Mouse (Mus musculus): ENCODE data around the gene Ccl22. TPM values are rescaled to one million over a fixed set of nuclear protein-coding genes. Genes with fewer than 3 reads are reported as not detected.

Gene Ccl22
- polyA plus RNA-seq, 1 experiment from 2014 or later = not detected

DNA sequence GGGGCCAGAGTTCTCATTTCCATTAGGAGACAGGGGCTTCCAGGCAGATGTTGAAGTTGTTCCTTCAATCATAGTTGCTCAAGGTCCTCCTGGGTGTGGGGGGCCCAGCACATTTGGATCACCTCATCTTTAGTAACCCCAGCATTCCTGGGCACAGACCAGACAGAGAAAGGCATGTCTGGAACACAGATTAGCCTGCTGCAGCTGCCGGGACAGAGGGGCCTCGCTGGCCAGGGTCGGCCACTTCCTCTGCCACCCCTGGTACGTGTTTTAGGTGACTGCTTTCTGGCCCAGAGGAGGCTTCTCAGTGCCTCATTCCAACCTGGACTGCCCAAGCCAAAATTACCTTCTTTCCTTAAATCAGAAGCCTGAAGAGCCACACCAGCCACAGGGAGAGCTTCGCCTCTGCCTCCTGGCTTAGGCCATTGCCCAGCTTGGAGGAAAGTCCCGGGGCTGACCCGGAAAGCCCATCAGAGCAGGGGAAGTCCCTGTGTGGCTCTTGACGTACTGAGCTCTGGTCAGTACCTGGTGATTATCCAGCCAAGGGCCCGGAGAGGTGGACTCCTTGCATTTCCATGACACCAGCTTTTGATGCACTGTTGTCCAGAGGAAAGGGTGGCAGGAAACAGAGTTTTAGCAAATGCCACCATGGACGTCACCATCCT, 39.7 kb upstream of the Ccl22 start:
- Histone ChIP-seq H3K4me1 (0 out of 2 replicates have a peak, but pooled peaks cover 3% of the 10 kb centered on the region), H3K27ac (replicated peaks) (no peak overlapping the region), H3K4me3 (replicated peaks) (no peak overlapping the region), H3K4me2 (no peak overlapping the region), H3K9me3 (replicated peaks) (no peaks in the 10 kb centered on the region), H3K36me3 (no peaks in the 10 kb centered on the region), H3K9ac (replicated peaks) (no peak overlapping the region), H3K27me3 (replicated peaks) (no peaks in the 10 kb centered on the region)
- ATAC-seq (ENCODE audit: low FRiP score) = no peak
- WGBS = 88% methylated on average over 10 of the region's 10 CpGs

DNA sequence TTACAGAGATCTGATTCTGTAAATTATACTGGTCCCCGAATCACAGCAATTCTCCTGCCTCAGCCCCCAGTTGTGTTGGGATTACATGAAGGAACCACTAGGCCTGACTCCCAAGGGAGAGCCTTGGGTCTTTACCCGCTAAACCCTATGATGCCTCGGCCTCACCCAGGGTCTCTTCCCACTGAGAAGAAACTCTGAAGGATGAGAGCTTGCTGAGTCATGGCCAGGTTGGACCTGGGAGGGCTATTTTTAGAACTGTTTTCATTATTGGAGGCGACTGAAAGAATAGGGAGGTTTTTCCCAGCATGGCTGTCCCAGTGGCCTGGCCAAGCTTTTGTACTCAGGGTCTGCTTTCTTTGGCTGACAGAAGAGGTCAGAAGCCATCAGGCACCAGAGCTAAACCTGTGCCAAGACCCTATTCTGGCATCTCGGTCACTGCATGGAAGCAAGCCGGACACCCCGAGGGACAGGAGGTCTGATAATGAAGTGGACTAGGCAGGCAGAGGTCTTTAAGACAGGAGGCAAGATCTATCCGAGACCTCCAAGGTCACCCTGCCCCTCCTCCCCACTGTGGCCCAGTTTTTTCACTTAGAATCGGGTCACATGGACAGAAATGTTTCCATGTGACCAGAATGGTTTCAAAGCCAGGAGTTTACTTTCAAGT, 38.5 kb upstream of the Ccl22 start:
- H3K4me2 ChIP-seq = no peak overlapping the region
- no peaks in the 10 kb centered on the region for H3K9me3 ChIP-seq (replicated peaks)
- no peak overlapping the region for H3K9ac ChIP-seq (replicated peaks)
- no peak overlapping the region for H3K4me3 ChIP-seq (replicated peaks)
- no peaks in the 10 kb centered on the region for H3K36me3 ChIP-seq
- WGBS = 86% methylated on average over 9 of the region's 9 CpGs
- H3K4me1 ChIP-seq = 0 out of 2 replicates have a peak, but pooled peaks cover 6% of the 10 kb centered on the region
- H3K27me3 ChIP-seq (replicated peaks) = no peaks in the 10 kb centered on the region
- ATAC-seq (ENCODE audit: low FRiP score) = no peak
- H3K27ac ChIP-seq (replicated peaks) = no peak overlapping the region

DNA sequence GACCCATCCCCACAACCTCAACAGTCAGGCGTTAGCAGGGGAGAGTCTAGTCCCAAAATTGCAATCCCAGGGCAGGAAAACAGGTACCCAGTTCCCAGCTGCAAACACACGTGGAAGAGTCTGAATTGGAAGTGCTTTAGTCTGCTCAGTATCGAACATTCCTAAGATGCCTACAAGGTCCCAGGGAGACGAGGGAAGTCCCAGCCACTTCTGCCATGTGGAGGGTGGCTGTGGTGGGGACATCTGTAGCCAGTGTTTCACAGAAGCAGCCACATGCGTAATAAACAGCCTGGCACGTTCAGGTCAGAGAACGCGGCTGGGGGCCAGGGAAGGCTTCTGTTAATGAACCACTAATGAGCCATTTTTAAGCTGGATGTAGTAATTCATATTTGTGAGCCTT, 35.1 kb upstream of the Ccl22 start:
- H3K36me3 ChIP-seq = no peaks in the 10 kb centered on the region
- H3K4me1 ChIP-seq = 0 out of 2 replicates have a peak, but pooled peaks cover 6% of the 10 kb centered on the region
- no peak for ATAC-seq (ENCODE audit: low FRiP score)
- H3K9ac ChIP-seq (replicated peaks) = no peak overlapping the region
- no peaks in the 10 kb centered on the region for H3K9me3 ChIP-seq (replicated peaks)
- H3K4me2 ChIP-seq = no peak overlapping the region
- no peak overlapping the region for H3K4me3 ChIP-seq (replicated peaks)
- WGBS = 55% methylated on average over 8 of the region's 8 CpGs
- no peak overlapping the region for H3K27ac ChIP-seq (replicated peaks)
- H3K27me3 ChIP-seq (replicated peaks) = no peaks in the 10 kb centered on the region

DNA sequence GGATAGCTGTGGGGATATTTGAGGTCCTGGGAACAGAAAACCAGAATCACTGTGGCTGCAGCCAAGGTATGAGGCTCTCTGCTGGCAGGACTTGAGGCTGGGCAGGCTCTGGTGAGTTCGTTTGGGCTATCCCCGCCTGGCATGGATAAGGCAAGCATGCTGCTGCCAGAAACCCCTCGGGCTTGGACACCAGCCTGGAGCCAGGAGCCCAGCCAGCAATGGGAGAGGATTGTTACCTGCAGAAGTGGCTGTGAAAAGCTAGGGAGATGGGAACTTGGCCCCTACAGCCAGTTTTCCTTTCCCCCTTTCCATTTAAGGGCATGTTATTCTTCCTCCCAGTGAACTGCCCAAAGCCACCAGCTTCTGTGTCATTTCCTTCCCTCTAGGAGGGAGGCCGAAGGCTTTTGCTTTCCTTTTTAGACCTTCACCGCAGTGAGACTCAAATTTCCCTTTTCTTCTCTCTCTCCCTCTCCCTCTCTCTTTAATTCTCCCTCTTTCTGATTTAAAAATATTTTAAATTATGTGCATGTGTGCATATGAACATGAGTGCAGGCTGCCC, 34.2 kb upstream of the Ccl22 start:
- no peaks in the 10 kb centered on the region for H3K9me3 ChIP-seq (replicated peaks)
- 64% methylated on average over 5 of the region's 5 CpGs for WGBS
- 0 out of 2 replicates have a peak, but pooled peaks cover 5% of the 10 kb centered on the region for H3K4me1 ChIP-seq
- H3K9ac ChIP-seq (replicated peaks) = no peak overlapping the region
- H3K36me3 ChIP-seq = no peaks in the 10 kb centered on the region
- peak overlapping the region; percentile 28; the same call in 1 of the 2 replicates for H3K27ac ChIP-seq (replicated peaks)
- no peak overlapping the region for H3K4me3 ChIP-seq (replicated peaks)
- no peaks in the 10 kb centered on the region for H3K27me3 ChIP-seq (replicated peaks)
- ATAC-seq (ENCODE audit: low FRiP score) = no peak
- H3K4me2 ChIP-seq = no peak overlapping the region

DNA sequence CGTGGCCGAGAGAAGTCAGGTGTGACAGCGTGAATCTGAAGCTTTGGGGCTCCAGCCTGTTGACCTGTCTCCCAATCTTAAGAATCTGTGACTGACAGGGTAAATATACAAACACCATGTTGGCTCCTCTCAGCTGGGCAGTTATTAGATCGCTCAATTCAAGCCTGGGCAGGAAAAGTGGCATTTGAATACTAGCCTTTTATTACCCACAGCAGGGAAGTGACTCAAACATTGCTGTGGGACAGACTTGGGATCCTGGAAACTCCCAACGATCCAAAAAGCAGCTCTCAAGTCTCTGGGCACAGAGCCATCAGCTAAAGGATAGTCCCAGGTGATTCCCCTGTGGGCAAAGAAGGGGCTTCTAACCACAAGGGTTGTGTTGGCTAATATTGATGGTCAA, 30.8 kb upstream of the Ccl22 start:
- no peak overlapping the region for H3K27ac ChIP-seq (replicated peaks)
- WGBS = 49% methylated on average over 5 of the region's 5 CpGs
- 0 out of 2 replicates have a peak, but pooled peaks cover 3% of the 10 kb centered on the region for H3K4me1 ChIP-seq
- no peak overlapping the region for H3K4me3 ChIP-seq (replicated peaks)
- ATAC-seq (ENCODE audit: low FRiP score) = no peak
- H3K9me3 ChIP-seq (replicated peaks) = no peaks in the 10 kb centered on the region
- no peak overlapping the region for H3K9ac ChIP-seq (replicated peaks)
- no peak overlapping the region for H3K4me2 ChIP-seq
- no peaks in the 10 kb centered on the region for H3K36me3 ChIP-seq
- no peaks in the 10 kb centered on the region for H3K27me3 ChIP-seq (replicated peaks)

DNA sequence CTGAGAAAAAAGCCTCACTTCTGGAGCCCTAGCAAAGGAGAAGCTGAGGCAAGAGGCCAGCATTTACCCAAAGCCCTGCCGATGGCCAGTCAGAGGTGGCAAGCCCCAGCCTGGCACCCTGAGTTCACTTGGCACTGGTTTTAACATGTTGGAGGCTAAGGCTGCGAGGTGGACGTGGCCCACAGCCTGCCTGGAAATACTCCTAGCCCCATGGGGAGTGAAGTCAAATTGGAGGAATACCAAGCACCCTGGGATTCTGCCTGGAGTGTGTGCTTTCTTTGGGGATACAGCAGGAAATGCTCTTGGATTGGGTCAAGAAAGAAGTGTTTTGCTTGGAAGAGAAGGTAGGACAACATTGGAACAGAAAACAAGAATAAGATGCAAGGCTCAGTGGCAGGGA, 29.5 kb upstream of the Ccl22 start:
- WGBS = 84% methylated on average over 3 of the region's 3 CpGs
- no peak overlapping the region for H3K4me3 ChIP-seq (replicated peaks)

DNA sequence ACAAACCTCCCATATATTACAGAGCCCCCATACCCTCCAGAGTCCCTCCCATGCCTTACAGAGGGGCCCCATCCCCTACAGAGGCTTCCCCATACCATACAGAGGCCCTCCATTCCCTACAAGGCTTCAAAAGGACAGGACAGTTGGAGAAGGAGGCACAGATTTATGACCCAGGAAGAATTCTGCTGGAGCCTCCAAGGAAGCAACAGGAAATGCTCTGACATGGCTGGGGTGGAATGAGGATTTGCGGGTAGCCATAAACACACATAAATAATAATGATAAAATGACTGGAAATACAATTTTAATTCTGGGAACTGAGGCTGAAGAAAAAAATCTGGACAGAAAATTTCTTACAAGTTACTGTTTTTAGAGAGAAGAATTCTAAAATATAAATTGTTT, 28.5 kb upstream of the Ccl22 start:
- no peak for ATAC-seq (ENCODE audit: low FRiP score)
- H3K4me3 ChIP-seq (replicated peaks) = no peak overlapping the region
- H3K9ac ChIP-seq (replicated peaks) = no peak overlapping the region
- no peaks in the 10 kb centered on the region for H3K36me3 ChIP-seq
- H3K27ac ChIP-seq (replicated peaks) = no peak overlapping the region
- 97% methylated on average over 1 of the region's 1 CpGs for WGBS
- no peaks in the 10 kb centered on the region for H3K27me3 ChIP-seq (replicated peaks)
- no peak overlapping the region for H3K4me2 ChIP-seq
- no peaks in the 10 kb centered on the region for H3K9me3 ChIP-seq (replicated peaks)
- no peaks in the 10 kb centered on the region for H3K4me1 ChIP-seq

More for the DNA sequence above, 29.5 kb upstream of the Ccl22 start:
- no peak overlapping the region for H3K4me2 ChIP-seq
- 0 out of 2 replicates have a peak, but pooled peaks cover 3% of the 10 kb centered on the region for H3K4me1 ChIP-seq
- no peaks in the 10 kb centered on the region for H3K36me3 ChIP-seq
- no peak for ATAC-seq (ENCODE audit: low FRiP score)
- H3K27ac ChIP-seq (replicated peaks) = no peak overlapping the region
- no peak overlapping the region for H3K9ac ChIP-seq (replicated peaks)
- H3K9me3 ChIP-seq (replicated peaks) = no peaks in the 10 kb centered on the region
- no peaks in the 10 kb centered on the region for H3K27me3 ChIP-seq (replicated peaks)

DNA sequence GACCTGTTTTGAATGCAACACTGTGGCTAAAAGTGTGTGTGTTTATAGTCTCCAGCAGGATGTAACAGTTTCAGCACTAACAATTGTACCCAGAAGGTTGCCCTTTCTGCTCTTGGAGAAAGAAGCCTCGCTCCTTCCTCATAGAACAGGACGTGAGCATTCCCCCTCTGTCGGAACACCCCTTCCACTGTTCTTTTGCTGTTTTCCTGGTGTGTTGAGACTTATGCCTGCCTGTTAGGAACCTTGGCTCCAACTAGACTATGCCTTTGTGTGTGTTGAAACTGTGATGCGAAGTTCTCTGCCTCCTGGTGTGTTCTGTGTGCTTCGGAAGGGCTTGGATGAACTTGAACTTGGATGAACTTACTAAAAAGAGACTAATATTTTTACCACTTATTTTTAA, 19.4 kb upstream of the Ccl22 start:
- no peak overlapping the region for H3K9ac ChIP-seq (replicated peaks)
- 86% methylated on average over 5 of the region's 5 CpGs for WGBS

DNA sequence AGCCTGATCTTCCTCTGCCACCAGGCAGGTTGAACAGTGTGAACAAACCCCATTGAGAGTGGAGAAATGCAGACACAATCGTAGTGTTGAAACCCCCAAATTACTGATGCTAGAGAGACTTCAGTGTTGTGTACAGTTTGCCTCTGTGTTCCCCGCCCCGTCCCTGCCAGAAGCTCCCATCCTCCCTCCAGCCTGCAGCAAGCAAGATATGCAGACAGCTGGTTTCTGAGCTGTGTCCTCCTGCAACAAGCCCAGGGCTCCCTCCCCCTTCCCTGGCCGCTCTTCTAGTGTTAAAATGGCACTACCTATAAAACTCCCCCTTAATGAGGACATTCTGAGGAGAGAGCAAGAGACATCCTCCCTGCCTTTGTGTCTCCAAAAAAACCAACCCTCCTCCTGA, 16.1 kb upstream of the Ccl22 start:
- no peak overlapping the region for H3K9ac ChIP-seq (replicated peaks)
- no peak overlapping the region for H3K27ac ChIP-seq (replicated peaks)
- H3K4me2 ChIP-seq = no peak overlapping the region
- H3K4me1 ChIP-seq = no peaks in the 10 kb centered on the region
- no peaks in the 10 kb centered on the region for H3K27me3 ChIP-seq (replicated peaks)
- 51% methylated on average over 4 of the region's 4 CpGs for WGBS
- no peaks in the 10 kb centered on the region for H3K9me3 ChIP-seq (replicated peaks)
- H3K36me3 ChIP-seq = no peaks in the 10 kb centered on the region
- ATAC-seq (ENCODE audit: low FRiP score) = no peak
- no peak overlapping the region for H3K4me3 ChIP-seq (replicated peaks)

More for the DNA sequence above, 19.4 kb upstream of the Ccl22 start:
- no peaks in the 10 kb centered on the region for H3K36me3 ChIP-seq
- no peak overlapping the region for H3K4me2 ChIP-seq
- no peak overlapping the region for H3K4me3 ChIP-seq (replicated peaks)
- H3K9me3 ChIP-seq (replicated peaks) = no peaks in the 10 kb centered on the region
- ATAC-seq (ENCODE audit: low FRiP score) = no peak
- no peaks in the 10 kb centered on the region for H3K4me1 ChIP-seq
- H3K27me3 ChIP-seq (replicated peaks) = no peaks in the 10 kb centered on the region
- H3K27ac ChIP-seq (replicated peaks) = no peak overlapping the region

DNA sequence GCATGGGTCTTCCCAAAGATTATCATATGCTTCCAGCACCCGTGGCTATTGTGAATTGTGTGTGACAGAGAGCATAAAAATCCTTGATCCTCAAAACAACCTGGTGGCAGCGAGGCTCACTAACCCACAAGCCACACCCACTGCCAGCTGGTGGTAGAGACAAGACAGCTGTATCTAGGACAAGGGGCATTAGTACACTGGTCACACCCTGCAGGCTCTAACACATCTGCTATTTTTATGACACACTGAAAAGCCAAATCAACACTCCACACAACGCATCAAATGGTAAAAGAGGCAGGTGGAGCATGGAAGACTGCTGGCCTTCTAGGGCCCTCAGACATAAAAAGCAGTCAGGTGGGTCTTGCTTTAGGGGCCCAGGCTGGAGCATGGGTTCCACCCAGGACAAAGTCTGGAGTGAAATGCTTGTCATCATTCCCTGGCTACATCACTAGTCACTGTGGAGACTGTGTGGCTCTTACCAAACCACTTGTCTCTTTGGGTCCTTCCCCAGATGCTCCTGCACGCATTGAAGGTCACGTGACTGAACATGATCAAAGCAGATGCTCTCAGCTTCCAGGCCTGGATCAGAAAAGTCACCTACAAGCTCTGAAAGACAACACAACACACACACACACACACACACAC, 11.4 kb upstream of the Ccl22 start:
- no peak overlapping the region for H3K4me2 ChIP-seq
- 60% methylated on average over 5 of the region's 5 CpGs for WGBS
- no peak for ATAC-seq (ENCODE audit: low FRiP score)
- H3K36me3 ChIP-seq = no peaks in the 10 kb centered on the region
- no peak overlapping the region for H3K27ac ChIP-seq (replicated peaks)
- no peaks in the 10 kb centered on the region for H3K27me3 ChIP-seq (replicated peaks)
- H3K9me3 ChIP-seq (replicated peaks) = no peaks in the 10 kb centered on the region
- H3K4me3 ChIP-seq (replicated peaks) = no peak overlapping the region
- H3K9ac ChIP-seq (replicated peaks) = no peak overlapping the region
- H3K4me1 ChIP-seq = no peaks in the 10 kb centered on the region

DNA sequence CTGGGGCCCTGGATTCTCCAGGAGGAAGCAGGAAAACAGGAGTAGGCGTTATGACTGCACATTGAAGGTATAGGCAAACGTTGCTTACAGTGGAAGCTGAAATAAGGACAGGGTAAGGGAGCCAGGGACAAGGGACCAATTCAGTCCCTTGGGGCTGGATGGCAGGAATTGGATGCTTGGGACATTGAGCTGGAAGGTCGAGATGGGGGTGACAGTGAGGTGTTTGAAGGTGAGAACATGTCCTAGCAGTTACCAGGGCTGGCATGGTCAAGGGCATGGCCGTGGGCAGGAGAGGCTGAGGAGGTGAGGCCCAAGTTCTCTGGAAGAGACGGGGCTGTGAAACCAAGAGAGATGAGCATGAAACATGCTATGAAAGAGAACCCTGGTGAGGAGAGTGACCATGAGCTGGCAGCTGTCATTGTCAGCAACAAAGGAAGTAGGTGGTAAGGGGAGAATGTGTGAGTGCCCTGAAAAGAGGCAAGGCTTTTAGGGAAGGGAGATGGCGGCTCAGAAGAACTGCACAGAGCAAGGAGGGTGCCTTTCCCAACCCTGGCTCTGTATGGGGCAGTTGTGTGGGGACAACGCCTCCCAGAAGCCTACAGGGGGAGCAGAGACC, 10.5 kb upstream of the Ccl22 start:
- Histone ChIP-seq H3K27me3 (replicated peaks) (no peaks in the 10 kb centered on the region), H3K27ac (replicated peaks) (no peak overlapping the region), H3K9ac (replicated peaks) (no peak overlapping the region), H3K9me3 (replicated peaks) (no peaks in the 10 kb centered on the region), H3K4me2 (no peak overlapping the region), H3K4me1 (no peaks in the 10 kb centered on the region), H3K4me3 (replicated peaks) (no peak overlapping the region), H3K36me3 (no peaks in the 10 kb centered on the region)
- WGBS = 75% methylated on average over 7 of the region's 7 CpGs
- ATAC-seq (ENCODE audit: low FRiP score) = no peak

Data from neural tube, embryonic 15.5 days (tissue).